Mouse (Mus musculus): Measurements from ENCODE around the gene Cpsf6.

DNA sequence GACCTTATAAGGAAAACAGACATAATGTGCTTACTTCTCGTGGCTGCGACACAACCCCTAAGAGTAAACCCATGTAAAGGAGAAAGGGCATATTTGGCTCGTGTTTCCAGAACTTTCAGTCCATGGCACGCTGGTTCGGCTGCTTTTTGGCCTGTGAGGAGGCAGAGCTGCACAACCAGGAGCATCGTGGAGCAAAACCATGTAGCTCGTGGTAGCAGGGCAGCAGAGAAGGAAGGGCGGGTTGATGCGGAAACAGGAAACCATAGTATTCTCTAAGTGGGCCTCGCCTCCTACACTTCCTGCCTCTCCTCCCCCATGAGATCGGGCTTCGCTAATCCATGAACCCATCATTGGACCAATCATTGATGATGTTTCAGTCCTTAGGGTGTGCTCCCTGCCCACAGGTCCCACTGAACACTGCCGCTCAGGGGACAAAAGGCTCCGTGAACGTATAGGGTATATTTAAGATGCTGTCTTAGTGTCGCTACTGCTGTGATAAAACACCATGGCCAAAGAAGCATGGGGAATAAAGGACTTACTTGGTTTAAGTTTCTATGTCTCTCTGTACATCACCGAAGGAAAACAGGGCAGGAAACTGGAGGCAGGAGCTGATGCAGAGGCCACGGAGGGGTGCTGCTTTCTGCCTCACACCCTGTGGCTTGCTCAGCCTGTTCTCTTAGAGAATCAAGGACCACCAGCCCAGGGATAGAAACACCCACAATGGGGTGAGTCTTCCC, 18.4 kb upstream of the Cpsf6 start:
- no peak for TF ChIP-seq CTCF (IDR thresholded peaks at IDR 0.05; ENCODE audit: borderline replicate concordance, extremely low read depth, insufficient read depth, insufficient read length)
- no peak for TF ChIP-seq POLR2A (IDR thresholded peaks at IDR 0.05; ENCODE audit: borderline replicate concordance, extremely low read depth, insufficient read depth, insufficient read length, poor library complexity, severe bottlenecking)
